Mouse (Mus musculus) liver, postnatal 0 days (tissue): ENCODE data around the gene Rabepk.

ENCODE experiments used
- CTCF ChIP-seq: sonication (generic); IDR thresholded peaks from 2 replicates; pipeline ENCODE4 v1.5.1; 2016; ENCODE audit warnings: antibody characterized with exemption, low read depth
- EP300 ChIP-seq: IDR thresholded peaks from 2 replicates; pipeline ENCODE4 v1.6.1; 2016; ENCODE audit warnings: antibody characterized with exemption, low read depth, mild to moderate bottlenecking

GRCm38 (mm10) chr2:34803746-34804145, 4.0 kb upstream of the Rabepk start:
- TF ChIP-seq EP300 (no peak), CTCF (no peak)
